Mouse (Mus musculus): ENCODE results near the gene Scyl3. TPM values are rescaled to one million over a fixed set of nuclear protein-coding genes. Genes with fewer than 3 reads are reported as not detected.
A peak's percentile ranks its signal among the peaks of the same experiment; 100 is the strongest.

Gene Scyl3
- total RNA-seq, 1 experiment = 13.0 TPM

DNA sequence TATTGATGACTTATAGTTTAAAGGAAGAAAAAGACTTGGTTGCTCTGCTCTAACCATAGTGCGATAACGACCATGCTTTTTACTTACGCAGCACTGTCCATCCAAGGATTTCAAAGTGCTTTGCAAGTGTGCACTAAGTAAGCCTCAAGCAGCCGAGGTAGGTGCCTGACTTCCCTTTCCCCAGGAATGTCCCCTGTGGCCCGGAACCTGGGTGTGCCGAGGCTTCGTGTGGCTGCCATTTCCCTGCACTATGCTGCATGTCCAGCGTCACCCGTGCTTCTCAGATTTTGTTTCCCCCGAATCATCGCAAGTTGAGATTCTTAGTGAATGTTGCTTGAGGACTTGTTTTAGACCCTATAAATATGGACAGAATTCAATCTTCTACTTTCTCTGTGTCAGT is 16.9 kb upstream of the Scyl3 start:
- H3K4me3 ChIP-seq (ENCODE audit: insufficient read depth in 1 of 2, low read depth in 1 of 2, low read length in 2 of 2, poor library complexity in 1 of 2, severe bottlenecking in 1 of 2) = no peak overlapping the region

DNA sequence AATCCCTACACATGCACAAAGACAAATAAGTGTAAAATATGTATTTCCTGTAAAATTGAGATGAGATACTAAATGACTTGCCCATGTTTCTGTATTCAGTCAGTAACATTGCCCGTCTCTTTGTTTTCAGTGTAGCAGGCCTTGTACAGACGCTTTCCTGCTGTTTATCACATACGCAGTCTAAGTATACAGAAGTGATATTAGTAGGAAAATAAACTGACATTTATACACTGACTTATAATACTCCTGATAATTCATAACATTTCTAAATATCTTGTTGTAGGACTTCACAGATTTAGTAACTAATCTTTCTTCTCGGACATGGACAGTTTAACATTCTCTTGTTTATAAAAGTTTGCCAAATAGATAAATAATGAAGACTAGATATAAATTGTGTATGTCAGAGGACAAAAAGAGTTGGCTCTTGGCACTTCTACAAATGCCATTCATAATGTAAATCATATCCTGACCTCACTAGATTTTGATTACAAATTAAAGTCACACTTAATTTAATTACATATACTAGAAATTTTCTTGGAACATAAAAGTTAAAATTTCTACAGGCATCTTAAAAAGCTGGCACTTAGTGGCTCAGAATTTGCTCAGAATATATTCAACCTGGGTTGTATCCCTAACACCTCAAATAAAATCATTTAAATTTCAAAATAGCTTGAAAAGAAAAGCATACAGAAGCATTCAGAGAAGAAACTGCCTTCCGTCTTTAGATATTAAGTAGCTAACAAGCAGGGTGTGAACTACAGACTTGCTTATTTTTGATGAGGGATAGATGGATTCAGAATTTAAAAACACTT is 11.3 kb upstream of the Scyl3 start:
- Histone ChIP-seq H3K4me1 (ENCODE audit: control insufficient read depth in 2 of 2, insufficient read depth in 2 of 2, low read length in 2 of 2, poor library complexity in 1 of 2) (no peaks in the 10 kb centered on the region), H3K9me3 (ENCODE audit: control insufficient read depth, insufficient read depth, low read depth, low read length) (no peaks in the 10 kb centered on the region), H3K36me3 (ENCODE audit: control insufficient read depth, insufficient read depth, low read length, poor library complexity, severe bottlenecking) (0 out of 2 replicates have a peak, but pooled peaks cover 2% of the 10 kb centered on the region), H3K4me3 (ENCODE audit: insufficient read depth in 1 of 2, low read depth in 1 of 2, low read length in 2 of 2, poor library complexity in 1 of 2, severe bottlenecking in 1 of 2) (no peak overlapping the region), H3K27ac (ENCODE audit: insufficient read depth, low read depth, low read length, poor library complexity, severe bottlenecking) (no peak overlapping the region), H3K9ac (ENCODE audit: insufficient read depth, low read depth, low read length, poor library complexity, severe bottlenecking) (no peak overlapping the region)
- TF ChIP-seq HCFC1 (IDR thresholded peaks at IDR 0.05; ENCODE audit: borderline replicate concordance, insufficient read depth, low read length) = no peak
- TF ChIP-seq MAFK (IDR thresholded peaks at IDR 0.05; ENCODE audit: insufficient read depth, low read depth, low read length) = no peak
- no peak for TF ChIP-seq CHD2 (IDR thresholded peaks at IDR 0.05; ENCODE audit: low read depth, low read length)
- TF ChIP-seq ZNF384 (IDR thresholded peaks at IDR 0.05; ENCODE audit: low read depth, low read length) = no peak
- TF ChIP-seq ZC3H11A (IDR thresholded peaks at IDR 0.05; ENCODE audit: borderline replicate concordance, low read depth, low read length) = no peak
- no peak for DNase-seq (ENCODE audit: low read depth, low spot score)
- in situ Hi-C loops (cut with MboI; ENCODE audit: low sequenced_read_pairs in 2 of 2, unreplicated experiment in 2 of 2) = loop anchor here in 1 of 2 experiments (25.0 kb wide), 1 partner anchor 780 kb away; no protein-coding TSS in a partner anchor

More for the DNA sequence above, 16.9 kb upstream of the Scyl3 start:
- in situ Hi-C loops (cut with MboI; ENCODE audit: low sequenced_read_pairs in 2 of 2, unreplicated experiment in 2 of 2) = loop anchor here in 1 of 2 experiments (25.0 kb wide), 1 partner anchor 775 kb away; no protein-coding TSS in a partner anchor
- Histone ChIP-seq H3K9me3 (ENCODE audit: control insufficient read depth, insufficient read depth, low read depth, low read length) (no peaks in the 10 kb centered on the region), H3K36me3 (ENCODE audit: control insufficient read depth, insufficient read depth, low read length, poor library complexity, severe bottlenecking) (0 out of 2 replicates have a peak, but pooled peaks cover 2% of the 10 kb centered on the region), H3K9ac (ENCODE audit: insufficient read depth, low read depth, low read length, poor library complexity, severe bottlenecking) (no peak overlapping the region), H3K27ac (ENCODE audit: insufficient read depth, low read depth, low read length, poor library complexity, severe bottlenecking) (no peak overlapping the region), H3K4me1 (ENCODE audit: control insufficient read depth in 2 of 2, insufficient read depth in 2 of 2, low read length in 2 of 2, poor library complexity in 1 of 2) (no peaks in the 10 kb centered on the region)
- no peak for DNase-seq (ENCODE audit: low read depth, low spot score)
- TF ChIP-seq ZNF384 (IDR thresholded peaks at IDR 0.05; ENCODE audit: low read depth, low read length) (no peak), HCFC1 (IDR thresholded peaks at IDR 0.05; ENCODE audit: borderline replicate concordance, insufficient read depth, low read length) (no peak), CHD2 (IDR thresholded peaks at IDR 0.05; ENCODE audit: low read depth, low read length) (no peak), MAFK (IDR thresholded peaks at IDR 0.05; ENCODE audit: insufficient read depth, low read depth, low read length) (no peak), ZC3H11A (IDR thresholded peaks at IDR 0.05; ENCODE audit: borderline replicate concordance, low read depth, low read length) (no peak)

DNA sequence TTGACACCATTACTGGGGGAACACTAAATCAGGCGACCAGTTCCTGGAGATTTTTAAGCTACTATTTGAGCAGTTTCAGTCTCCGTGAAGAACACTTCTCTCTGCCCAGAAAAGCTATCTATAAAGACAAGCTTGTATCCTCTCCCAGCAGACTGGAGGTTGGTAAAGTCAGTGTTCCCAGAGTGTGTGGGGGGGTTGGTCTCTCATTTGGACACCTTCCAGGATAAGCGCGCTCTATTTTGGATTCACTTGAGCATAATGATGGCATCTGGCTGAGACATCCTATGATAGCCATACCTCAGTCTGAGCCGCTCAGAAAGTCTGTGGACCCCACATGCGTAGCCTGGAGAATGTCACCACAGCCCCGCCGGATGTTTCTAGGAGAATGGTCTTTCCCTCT is 4.8 kb upstream of the Scyl3 start:
- Histone ChIP-seq H3K9ac (ENCODE audit: insufficient read depth, low read depth, low read length, poor library complexity, severe bottlenecking) (no peak overlapping the region), H3K36me3 (ENCODE audit: control insufficient read depth, insufficient read depth, low read length, poor library complexity, severe bottlenecking) (no peaks in the 10 kb centered on the region), H3K9me3 (ENCODE audit: control insufficient read depth, insufficient read depth, low read depth, low read length) (no peaks in the 10 kb centered on the region), H3K4me3 (ENCODE audit: insufficient read depth in 1 of 2, low read depth in 1 of 2, low read length in 2 of 2, poor library complexity in 1 of 2, severe bottlenecking in 1 of 2) (no peak overlapping the region), H3K4me1 (ENCODE audit: control insufficient read depth in 2 of 2, insufficient read depth in 2 of 2, low read length in 2 of 2, poor library complexity in 1 of 2) (peaks cover 0 to 1% of the 10 kb centered on the region in 2 experiments; a peak in 1 of 4 replicates), H3K27ac (ENCODE audit: insufficient read depth, low read depth, low read length, poor library complexity, severe bottlenecking) (no peak overlapping the region)
- TF ChIP-seq HCFC1 (IDR thresholded peaks at IDR 0.05; ENCODE audit: borderline replicate concordance, insufficient read depth, low read length) (no peak), ZNF384 (IDR thresholded peaks at IDR 0.05; ENCODE audit: low read depth, low read length) (no peak), CHD2 (IDR thresholded peaks at IDR 0.05; ENCODE audit: low read depth, low read length) (no peak), MAFK (IDR thresholded peaks at IDR 0.05; ENCODE audit: insufficient read depth, low read depth, low read length) (no peak), ZC3H11A (IDR thresholded peaks at IDR 0.05; ENCODE audit: borderline replicate concordance, low read depth, low read length) (no peak)
- DNase-seq (ENCODE audit: low read depth, low spot score) = no peak
- in situ Hi-C loops (cut with MboI; ENCODE audit: low sequenced_read_pairs in 2 of 2, unreplicated experiment in 2 of 2) = loop anchor here in 1 of 2 experiments (25.0 kb wide), 1 partner anchor 787 kb away; no protein-coding TSS in a partner anchor

- Histone ChIP-seq H3K4me3 (ENCODE audit: insufficient read depth in 1 of 2, low read depth in 1 of 2, low read length in 2 of 2, poor library complexity in 1 of 2, severe bottlenecking in 1 of 2) (peak overlapping the region; percentile 90 to 97), H3K36me3 (ENCODE audit: control insufficient read depth, insufficient read depth, low read length, poor library complexity, severe bottlenecking) (peaks cover 3% of the 10 kb centered on the region), H3K27ac (ENCODE audit: insufficient read depth, low read depth, low read length, poor library complexity, severe bottlenecking) (peak overlapping the region; percentile 35), H3K4me1 (ENCODE audit: control insufficient read depth in 2 of 2, insufficient read depth in 2 of 2, low read length in 2 of 2, poor library complexity in 1 of 2) (peaks cover 0 to 12% of the 10 kb centered on the region in 2 experiments; a peak in 3 of 4 replicates), H3K9ac (ENCODE audit: insufficient read depth, low read depth, low read length, poor library complexity, severe bottlenecking) (peak overlapping the region; percentile 98), H3K9me3 (ENCODE audit: control insufficient read depth, insufficient read depth, low read depth, low read length) (no peaks in the 10 kb centered on the region)
- no peak for TF ChIP-seq ZNF384 (IDR thresholded peaks at IDR 0.05; ENCODE audit: low read depth, low read length)
- TF ChIP-seq HCFC1 (IDR thresholded peaks at IDR 0.05; ENCODE audit: borderline replicate concordance, insufficient read depth, low read length) = peak; percentile 90
- no peak for TF ChIP-seq MAFK (IDR thresholded peaks at IDR 0.05; ENCODE audit: insufficient read depth, low read depth, low read length)
- TF ChIP-seq CHD2 (IDR thresholded peaks at IDR 0.05; ENCODE audit: low read depth, low read length) = no peak
- in situ Hi-C loops (cut with MboI; ENCODE audit: low sequenced_read_pairs in 2 of 2, unreplicated experiment in 2 of 2) = no loop called here
- DNase-seq (ENCODE audit: low read depth, low spot score) = peak; percentile 90
Measured at GRCm38 (mm10) chr1:163929636-163930457, 947 bp downstream of the Scyl3 start.
